Mouse (Mus musculus): ENCODE measurements around the gene Rpl39.

The Rpl39 gene

DNA sequence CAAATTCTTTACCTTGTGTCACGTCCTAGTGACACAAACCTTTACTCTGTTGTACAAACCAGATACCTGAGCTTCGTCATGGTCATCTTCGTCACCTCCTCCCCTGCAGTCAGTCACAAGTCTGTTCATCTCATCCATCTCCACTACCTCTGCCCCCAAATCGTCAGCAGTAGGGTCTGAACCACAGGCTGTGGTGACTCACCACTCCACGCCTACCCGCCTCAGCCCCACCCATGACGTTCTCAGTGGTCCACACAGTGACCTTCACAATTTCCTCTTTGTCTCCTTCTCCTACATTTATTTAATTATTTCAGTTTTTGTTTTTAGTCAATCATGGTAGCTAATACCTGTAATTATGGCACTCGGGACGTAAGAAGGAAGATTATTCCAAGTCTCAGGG lies 21.3 kb downstream of the Rpl39 start:
- DNase-seq: no peak

DNA sequence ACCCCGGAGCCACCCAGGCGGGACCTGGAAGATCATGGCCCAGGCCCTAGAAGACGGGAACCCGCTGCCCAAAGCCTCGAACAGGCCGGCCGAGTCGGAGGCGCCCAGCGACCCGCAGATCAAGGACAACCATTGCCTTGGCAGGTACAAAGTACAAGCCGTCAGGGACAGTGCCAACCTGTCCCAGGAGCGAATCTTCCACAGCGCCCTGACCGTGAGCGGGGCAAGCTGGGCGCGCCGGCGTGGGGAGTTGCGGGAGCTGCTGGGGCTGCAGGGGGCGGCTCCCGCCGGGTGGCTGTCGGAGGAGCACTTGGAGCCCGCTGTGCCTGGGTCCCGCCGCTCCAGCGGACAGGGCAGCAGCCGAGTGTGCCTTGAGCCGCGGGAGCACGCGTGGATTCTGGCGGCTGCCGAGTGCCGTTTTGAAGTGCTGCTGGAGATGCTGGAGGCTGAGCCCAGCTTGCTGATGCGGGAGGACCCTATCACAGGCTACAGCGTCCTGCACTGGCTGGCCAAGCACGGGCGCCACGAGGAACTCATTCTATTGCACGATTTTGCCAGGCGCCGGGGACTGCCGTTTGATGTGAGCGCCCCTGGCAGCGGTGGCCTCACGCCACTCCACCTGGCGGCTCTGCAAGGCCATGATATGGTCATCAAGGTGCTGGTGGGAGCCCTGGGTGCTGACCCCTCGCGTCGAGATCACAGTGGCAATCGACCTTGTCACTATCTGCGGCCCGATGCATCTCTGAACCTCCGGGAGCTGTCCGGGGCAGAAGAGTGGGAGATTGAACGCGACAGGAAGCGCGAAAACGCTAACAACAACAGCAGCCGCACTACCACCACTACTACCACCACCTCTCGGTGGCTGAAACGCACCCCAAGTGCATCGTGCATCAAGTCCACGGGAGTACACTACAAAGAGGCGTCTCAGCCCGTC lies 36.0 kb downstream of the Rpl39 start:
- no peak for DNase-seq

GRCm38 (mm10) chrX:37048066-37048889 lies 36.9 kb downstream of the Rpl39 start, which contains the start of gene Sowahd:
Sowahd (plus strand) TSS chrX:37048845.
- no peak for DNase-seq

DNA sequence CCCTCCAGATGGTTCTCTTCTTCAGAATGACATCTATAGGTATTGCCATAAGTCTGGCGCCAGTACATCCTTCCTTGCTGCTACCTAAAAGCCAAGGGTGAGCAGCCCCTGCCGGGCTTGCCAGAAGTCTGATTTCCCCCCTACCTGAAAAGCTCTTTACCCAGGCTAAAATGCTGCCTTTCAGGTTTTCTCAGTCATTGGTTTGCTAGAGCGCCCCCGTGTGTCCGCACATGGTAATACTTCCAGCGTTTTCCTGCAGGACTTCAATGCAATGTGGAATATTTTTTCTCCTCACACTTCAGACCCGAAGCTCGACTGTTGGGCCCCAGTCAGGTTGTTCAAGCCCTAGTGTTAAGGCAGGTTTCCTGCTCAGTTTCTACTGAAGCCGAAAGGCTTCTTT lies 42.5 kb downstream of the Rpl39 start:
- DNase-seq: peak; percentile 63 to 67
